Mouse (Mus musculus): ENCODE data around the gene Gm10722. TPM values are rescaled to one million over a fixed set of nuclear protein-coding genes. Genes with fewer than 3 reads are reported as not detected.

Gm10722 gene
- polyA plus RNA-seq, 1 experiment = not detected

Other genes starting within 250 kb of the Gm10722 start
- gene Gm11168, start 2.4 kb downstream of the Gm10722 start, polyA plus RNA-seq (2011; ENCODE audit: insufficient read length, low read depth, missing spikeins) = 0.78 and 2.1 TPM in 2 replicates
- not detected in 2 replicates for gene Gm10721, start 12.2 kb downstream of the Gm10722 start, polyA plus RNA-seq (2011; ENCODE audit: insufficient read length, low read depth, missing spikeins)
- not detected in 2 replicates for gene Gm10720, start 14.7 kb downstream of the Gm10722 start, polyA plus RNA-seq (2011; ENCODE audit: insufficient read length, low read depth, missing spikeins)
- 4.0 TPM in 1 of 2 replicates, not detected in the other for gene Gm10719, start 16.5 kb downstream of the Gm10722 start, polyA plus RNA-seq (2011; ENCODE audit: insufficient read length, low read depth, missing spikeins)
- not detected in 2 replicates for gene Gm10718, start 22.6 kb downstream of the Gm10722 start, polyA plus RNA-seq (2011; ENCODE audit: insufficient read length, low read depth, missing spikeins)
- 0.80 TPM in 1 of 2 replicates, not detected in the other for gene Gm10717, start 24.5 kb downstream of the Gm10722 start, polyA plus RNA-seq (2011; ENCODE audit: insufficient read length, low read depth, missing spikeins)
- not detected in 2 replicates for gene Gm17535, start 33.7 kb downstream of the Gm10722 start, polyA plus RNA-seq (2011; ENCODE audit: insufficient read length, low read depth, missing spikeins)
- gene Gm10715, start 36.0 kb downstream of the Gm10722 start, polyA plus RNA-seq (2011; ENCODE audit: insufficient read length, low read depth, missing spikeins) = not detected in 2 replicates